Mouse (Mus musculus): Measurements from ENCODE around the gene Mnat1. TPM values are rescaled to one million over a fixed set of nuclear protein-coding genes. Genes with fewer than 3 reads are reported as not detected.

Mnat1 gene
- polyA plus RNA-seq, 1 experiment from 2014 or later = 35.8 TPM

- Histone ChIP-seq H3K9me3 (ENCODE audit: low read length) (no peaks in the 10 kb centered on the region), H3K4me1 (ENCODE audit: insufficient read depth, low read length) (no peaks in the 10 kb centered on the region), H3K9ac (replicated peaks; ENCODE audit: low read length) (no peak overlapping the region), H3K4me3 (ENCODE audit: low read length) (no peak overlapping the region), H3K27me3 (ENCODE audit: insufficient read depth, low read length) (no peaks in the 10 kb centered on the region), H3K36me3 (ENCODE audit: insufficient read depth, low read length) (0 out of 2 replicates have a peak, but pooled peaks cover 5% of the 10 kb centered on the region), H3K27ac (ENCODE audit: low read length) (no peak overlapping the region), H3K4me2 (replicated peaks; ENCODE audit: low read depth, low read length) (no peak overlapping the region)
- 93% methylated on average over 6 of the region's 6 CpGs for WGBS
- ATAC-seq (ENCODE audit: low FRiP score, low TSS enrichment) = no peak
These were observed 135.8 kb downstream of the Mnat1 start for GRCm38 (mm10) chr12:73259269-73259668.

GRCm38 (mm10) chr12:73260339-73260738 is 136.8 kb downstream of the Mnat1 start:
- Histone ChIP-seq H3K36me3 (ENCODE audit: insufficient read depth, low read length) (0 out of 2 replicates have a peak, but pooled peaks cover 5% of the 10 kb centered on the region), H3K4me3 (ENCODE audit: low read length) (no peak overlapping the region)
- ATAC-seq (ENCODE audit: low FRiP score, low TSS enrichment) = no peak

GRCm38 (mm10) chr12:73265381-73265978 is 142.0 kb downstream of the Mnat1 start:
- no peak overlapping the region for H3K4me3 ChIP-seq (ENCODE audit: low read length)
- H3K27ac ChIP-seq (ENCODE audit: low read length) = no peak overlapping the region
- WGBS = 76% methylated on average over 3 of the region's 3 CpGs
- H3K9me3 ChIP-seq (ENCODE audit: low read length) = no peaks in the 10 kb centered on the region
- no peaks in the 10 kb centered on the region for H3K27me3 ChIP-seq (ENCODE audit: insufficient read depth, low read length)
- no peak overlapping the region for H3K9ac ChIP-seq (replicated peaks; ENCODE audit: low read length)
- ATAC-seq (ENCODE audit: low FRiP score, low TSS enrichment) = no peak
- H3K4me1 ChIP-seq (ENCODE audit: insufficient read depth, low read length) = 0 out of 2 replicates have a peak, but pooled peaks cover 2% of the 10 kb centered on the region
- no peaks in the 10 kb centered on the region for H3K36me3 ChIP-seq (ENCODE audit: insufficient read depth, low read length)
- H3K4me2 ChIP-seq (replicated peaks; ENCODE audit: low read depth, low read length) = no peak overlapping the region

More at GRCm38 (mm10) chr12:73260339-73260738, 136.8 kb downstream of the Mnat1 start:
- no peak overlapping the region for H3K9ac ChIP-seq (replicated peaks; ENCODE audit: low read length)
- WGBS = 89% methylated on average over 1 of the region's 1 CpGs
- H3K27ac ChIP-seq (ENCODE audit: low read length) = no peak overlapping the region
- no peak overlapping the region for H3K4me2 ChIP-seq (replicated peaks; ENCODE audit: low read depth, low read length)
- H3K9me3 ChIP-seq (ENCODE audit: low read length) = no peaks in the 10 kb centered on the region
- H3K27me3 ChIP-seq (ENCODE audit: insufficient read depth, low read length) = no peaks in the 10 kb centered on the region
- H3K4me1 ChIP-seq (ENCODE audit: insufficient read depth, low read length) = no peaks in the 10 kb centered on the region

GRCm38 (mm10) chr12:73266597-73266996 is 143.1 kb downstream of the Mnat1 start:
- Histone ChIP-seq H3K4me2 (replicated peaks; ENCODE audit: low read depth, low read length) (no peak overlapping the region), H3K36me3 (ENCODE audit: insufficient read depth, low read length) (no peaks in the 10 kb centered on the region), H3K9me3 (ENCODE audit: low read length) (no peaks in the 10 kb centered on the region), H3K4me3 (ENCODE audit: low read length) (no peak overlapping the region), H3K27ac (ENCODE audit: low read length) (no peak overlapping the region), H3K9ac (replicated peaks; ENCODE audit: low read length) (no peak overlapping the region), H3K4me1 (ENCODE audit: insufficient read depth, low read length) (0 out of 2 replicates have a peak, but pooled peaks cover 3% of the 10 kb centered on the region), H3K27me3 (ENCODE audit: insufficient read depth, low read length) (no peaks in the 10 kb centered on the region)
- no peak for ATAC-seq (ENCODE audit: low FRiP score, low TSS enrichment)
- 49% methylated on average over 1 of the region's 1 CpGs for WGBS

GRCm38 (mm10) chr12:73268497-73268896 is 145.0 kb downstream of the Mnat1 start:
- 0 out of 2 replicates have a peak, but pooled peaks cover 3% of the 10 kb centered on the region for H3K4me1 ChIP-seq (ENCODE audit: insufficient read depth, low read length)
- H3K9ac ChIP-seq (replicated peaks; ENCODE audit: low read length) = no peak overlapping the region
- 0 out of 2 replicates have a peak, but pooled peaks cover 4% of the 10 kb centered on the region for H3K36me3 ChIP-seq (ENCODE audit: insufficient read depth, low read length)
- no peak overlapping the region for H3K4me2 ChIP-seq (replicated peaks; ENCODE audit: low read depth, low read length)
- H3K4me3 ChIP-seq (ENCODE audit: low read length) = no peak overlapping the region
- H3K9me3 ChIP-seq (ENCODE audit: low read length) = no peaks in the 10 kb centered on the region
- H3K27me3 ChIP-seq (ENCODE audit: insufficient read depth, low read length) = no peaks in the 10 kb centered on the region
- WGBS = 73% methylated on average over 1 of the region's 1 CpGs
- ATAC-seq (ENCODE audit: low FRiP score, low TSS enrichment) = no peak
- H3K27ac ChIP-seq (ENCODE audit: low read length) = no peak overlapping the region

GRCm38 (mm10) chr12:73269531-73269930 is 146.0 kb downstream of the Mnat1 start:
- ATAC-seq (ENCODE audit: low FRiP score, low TSS enrichment) = no peak
- no peak overlapping the region for H3K4me2 ChIP-seq (replicated peaks; ENCODE audit: low read depth, low read length)
- no peaks in the 10 kb centered on the region for H3K27me3 ChIP-seq (ENCODE audit: insufficient read depth, low read length)
- H3K4me1 ChIP-seq (ENCODE audit: insufficient read depth, low read length) = 0 out of 2 replicates have a peak, but pooled peaks cover 3% of the 10 kb centered on the region
- H3K4me3 ChIP-seq (ENCODE audit: low read length) = no peak overlapping the region
- no peak overlapping the region for H3K9ac ChIP-seq (replicated peaks; ENCODE audit: low read length)
- H3K27ac ChIP-seq (ENCODE audit: low read length) = no peak overlapping the region
- H3K36me3 ChIP-seq (ENCODE audit: insufficient read depth, low read length) = 0 out of 2 replicates have a peak, but pooled peaks cover 6% of the 10 kb centered on the region
- no peaks in the 10 kb centered on the region for H3K9me3 ChIP-seq (ENCODE audit: low read length)
- WGBS = 69% methylated on average over 3 of the region's 3 CpGs

GRCm38 (mm10) chr12:73269933-73270332 is 146.4 kb downstream of the Mnat1 start:
- Histone ChIP-seq H3K9me3 (ENCODE audit: low read length) (no peaks in the 10 kb centered on the region), H3K27ac (ENCODE audit: low read length) (no peak overlapping the region), H3K36me3 (ENCODE audit: insufficient read depth, low read length) (peaks cover 9% of the 10 kb centered on the region; the same call in 1 of the 2 replicates), H3K4me2 (replicated peaks; ENCODE audit: low read depth, low read length) (no peak overlapping the region), H3K9ac (replicated peaks; ENCODE audit: low read length) (no peak overlapping the region), H3K4me1 (ENCODE audit: insufficient read depth, low read length) (0 out of 2 replicates have a peak, but pooled peaks cover 3% of the 10 kb centered on the region), H3K27me3 (ENCODE audit: insufficient read depth, low read length) (no peaks in the 10 kb centered on the region), H3K4me3 (ENCODE audit: low read length) (no peak overlapping the region)
- ATAC-seq (ENCODE audit: low FRiP score, low TSS enrichment) = peak; percentile 35; the same call in 1 of the 2 replicates
- WGBS = 49% methylated on average over 4 of the region's 4 CpGs

- 96% methylated on average over 3 of the region's 3 CpGs for WGBS
- Histone ChIP-seq H3K4me3 (ENCODE audit: low read length) (no peak overlapping the region), H3K9ac (replicated peaks; ENCODE audit: low read length) (no peak overlapping the region), H3K27ac (ENCODE audit: low read length) (no peak overlapping the region), H3K36me3 (ENCODE audit: insufficient read depth, low read length) (peaks cover 34% of the 10 kb centered on the region), H3K27me3 (ENCODE audit: insufficient read depth, low read length) (no peaks in the 10 kb centered on the region), H3K4me2 (replicated peaks; ENCODE audit: low read depth, low read length) (no peak overlapping the region), H3K9me3 (ENCODE audit: low read length) (no peaks in the 10 kb centered on the region), H3K4me1 (ENCODE audit: insufficient read depth, low read length) (0 out of 2 replicates have a peak, but pooled peaks cover 3% of the 10 kb centered on the region)
- no peak for ATAC-seq (ENCODE audit: low FRiP score, low TSS enrichment)
These were observed 151.4 kb downstream of the Mnat1 start for GRCm38 (mm10) chr12:73274921-73275320.

GRCm38 (mm10) chr12:73286287-73287092 is 163.0 kb downstream of the Mnat1 start, which contains the start of the genes Trmt5 and Slc38a6:
Gene Trmt5 (minus strand): TSS chr12:73286710.
Gene Slc38a6 (plus strand): TSS chr12:73286779.
- WGBS = under 1% methylated on average over 53 of the region's 53 CpGs
- H3K4me2 ChIP-seq (replicated peaks; ENCODE audit: low read depth, low read length) = peak within 1 kb of the TSS; percentile 81
- H3K27me3 ChIP-seq (ENCODE audit: insufficient read depth, low read length) = no peaks in the 10 kb centered on the region
- peak within 1 kb of the TSS; percentile 76 for H3K4me3 ChIP-seq (ENCODE audit: low read length)
- H3K9me3 ChIP-seq (ENCODE audit: low read length) = no peaks in the 10 kb centered on the region
- peak within 1 kb of the TSS; percentile 85 for H3K27ac ChIP-seq (ENCODE audit: low read length)
- peaks cover 21% of the 10 kb centered on the region for H3K36me3 ChIP-seq (ENCODE audit: insufficient read depth, low read length)
- peaks cover 20% of the 10 kb centered on the region for H3K4me1 ChIP-seq (ENCODE audit: insufficient read depth, low read length)
- ATAC-seq (ENCODE audit: low FRiP score, low TSS enrichment) = peak; percentile 96
- peak within 1 kb of the TSS; percentile 88 for H3K9ac ChIP-seq (replicated peaks; ENCODE audit: low read length)

Data from kidney, embryonic 16.5 days (tissue).